Mouse (Mus musculus) embryonic fibroblast, embryonic 13.5 days (primary cell): ENCODE results near the gene Samd8.

Experiments used
- CTCF ChIP-seq: IDR thresholded peaks from 2 replicates; pipeline ENCODE4 v1.5.1; 2011; ENCODE audit warnings: mild to moderate bottlenecking, control low read depth, low read length, moderate library complexity, borderline replicate concordance; ENCODE audit not compliant: insufficient read depth
- POLR2A ChIP-seq: IDR thresholded peaks from 2 replicates; pipeline ENCODE4 v1.6.1; 2011; ENCODE audit warnings: low read depth, mild to moderate bottlenecking, control low read depth, low read length, moderate library complexity

DNA sequence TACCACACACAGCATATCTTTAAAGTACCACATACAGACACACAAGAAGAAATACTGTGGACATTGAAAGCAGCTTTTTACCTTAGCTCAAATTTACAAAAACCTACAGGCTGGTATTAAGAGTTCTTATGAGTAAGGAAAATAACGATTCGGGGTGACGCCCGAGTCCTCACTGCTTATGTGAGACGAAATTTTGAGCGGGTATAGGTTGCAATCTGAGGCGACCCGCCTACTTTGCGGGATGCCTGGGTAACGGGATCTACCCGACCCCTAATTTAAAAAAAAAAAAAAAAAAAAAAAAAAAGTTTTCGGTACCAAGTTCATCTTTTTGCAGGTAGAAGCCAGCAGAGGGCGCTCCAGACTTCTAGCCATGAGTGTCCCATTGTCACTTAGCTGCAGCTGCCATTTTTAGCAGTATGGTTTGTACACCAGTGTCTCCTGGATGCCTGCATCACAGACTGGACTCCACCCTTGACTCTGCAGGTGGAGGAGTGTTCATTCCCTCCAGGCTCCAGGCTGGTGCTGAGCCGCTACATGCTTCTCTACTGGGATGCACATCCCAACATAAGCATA lies 62.3 kb downstream of the Samd8 start:
- TF ChIP-seq CTCF (no peak), POLR2A (no peak)
